Mouse (Mus musculus) heart, postnatal 14 days (tissue): ENCODE data around the gene Dock9. TPM values are rescaled to one million over a fixed set of nuclear protein-coding genes. Genes with fewer than 3 reads are reported as not detected.

Source experiments
- DNase-seq, 2 experiments: peaks; one replicate each; pipeline ENCODE4 v3.0.0; 2021 to 2022
- intact Hi-C: fragments of 180-260 bp; cut with DNase I; formaldehyde crosslinking; loops from one replicate; pipeline ENCODE4 v1.15.1; 2025
- total RNA-seq, 2 experiments: library from RNA; stranded (reverse); gene quantifications; 2 replicates each; pipeline ENCODE4 v1.2.3; 2021

The Dock9 gene
- total RNA-seq, 2 experiments from 2014 or later = 41.2 to 45.2 TPM

DNA sequence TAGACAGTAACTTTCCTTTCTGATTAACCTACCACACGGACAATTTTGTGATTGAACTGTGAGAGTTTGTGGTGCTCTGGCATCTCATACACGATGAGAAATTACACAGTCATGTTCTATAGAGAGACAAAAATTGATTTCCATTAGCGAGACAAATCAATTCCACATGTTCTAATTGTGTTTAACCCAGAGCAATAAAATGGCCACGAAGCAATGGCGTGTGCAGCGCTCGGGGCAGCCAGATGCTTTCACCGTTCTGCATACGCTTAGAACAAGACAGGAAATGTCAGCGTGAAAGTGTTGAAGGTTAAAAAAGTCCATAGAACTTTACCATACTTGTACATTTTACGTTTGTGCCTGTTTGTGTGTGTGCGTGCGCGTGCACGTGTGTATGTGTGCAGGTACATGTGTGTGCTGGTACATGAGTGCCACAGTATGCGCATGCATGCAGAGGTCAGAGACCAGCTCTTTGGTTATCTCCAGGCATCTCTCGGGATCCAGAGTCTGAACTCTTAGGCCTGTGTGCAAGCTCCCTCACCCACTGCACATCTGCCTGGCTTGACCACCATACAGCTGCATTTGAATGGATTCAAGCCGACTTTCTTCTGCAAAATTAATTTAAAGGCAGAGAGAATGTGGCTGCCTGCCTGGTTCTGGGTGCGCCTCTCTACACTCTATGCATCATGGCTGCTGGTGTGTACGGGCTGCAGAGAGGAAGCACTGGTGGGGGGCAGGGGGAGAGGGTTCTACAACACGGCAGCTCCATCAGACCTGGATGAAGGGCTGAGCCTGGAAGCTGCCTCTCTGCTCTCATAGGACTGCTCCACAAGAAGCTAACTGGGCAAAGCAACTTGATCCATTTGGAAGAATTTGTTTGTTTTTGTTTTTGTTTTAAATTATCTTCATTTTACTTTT is 241.0 kb downstream of the Dock9 start:
- intact Hi-C loops = no loop called here
- no peak for DNase-seq

DNA sequence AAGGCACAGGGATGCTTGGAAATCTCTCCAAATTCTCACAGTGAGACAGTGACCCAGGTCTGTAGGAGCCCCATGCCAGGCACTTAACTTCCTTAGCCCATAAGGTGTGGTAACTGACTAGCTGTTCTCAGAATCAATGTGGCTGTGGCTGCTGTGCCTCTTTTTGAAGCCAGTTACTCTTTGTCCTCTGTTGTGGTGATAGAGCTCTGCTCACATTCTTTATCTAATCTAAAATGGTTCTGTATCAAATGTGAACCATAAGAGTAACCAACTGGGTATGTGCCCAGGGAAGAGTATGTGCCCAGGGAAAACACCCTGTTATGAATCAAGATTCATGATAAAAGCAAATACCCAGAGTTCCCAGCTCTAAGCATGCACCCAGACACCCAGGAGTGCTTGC is 243.9 kb downstream of the Dock9 start:
- no peak for DNase-seq
- intact Hi-C loops = no loop called here

DNA sequence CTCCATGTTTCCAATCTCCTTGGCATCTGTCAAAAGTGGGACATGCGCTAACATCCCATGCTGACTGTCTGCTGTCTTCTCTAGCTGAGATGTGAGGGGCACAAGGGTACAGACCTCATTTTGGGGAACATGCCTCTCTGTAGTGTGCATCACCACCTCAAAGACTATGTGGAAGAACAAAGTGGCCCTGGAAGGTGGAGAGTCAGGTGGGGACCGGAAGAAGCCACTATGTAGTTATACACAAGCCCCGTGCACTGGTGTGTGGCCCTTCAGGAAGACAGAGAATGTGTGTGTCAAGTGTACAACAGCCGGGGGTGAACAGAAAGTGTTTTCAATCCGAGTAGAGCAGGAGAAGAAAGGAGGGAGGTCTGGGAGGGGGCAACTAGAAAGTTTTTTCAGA is 245.1 kb downstream of the Dock9 start:
- intact Hi-C loops = no loop called here
- DNase-seq = no peak

DNA sequence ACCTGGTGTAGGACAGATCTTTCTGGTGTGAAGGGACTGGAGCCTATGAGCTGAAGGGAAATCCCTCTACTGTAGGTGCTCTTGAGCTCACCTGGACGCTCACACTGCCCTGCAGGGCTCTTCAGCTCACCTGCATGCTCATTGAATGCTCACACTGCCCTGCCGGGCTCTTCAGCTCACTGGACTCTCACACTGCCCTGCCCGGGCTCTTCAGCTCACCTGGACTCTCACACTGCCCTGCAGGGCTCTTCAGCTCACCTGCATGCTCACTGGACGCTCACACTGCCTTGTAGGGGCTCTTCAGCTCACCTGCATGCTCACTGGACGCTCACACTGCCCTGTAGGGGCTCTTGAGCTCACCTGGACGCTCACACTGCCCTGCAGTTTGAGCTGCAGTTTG is 247.8 kb downstream of the Dock9 start:
- no peak for DNase-seq
- intact Hi-C loops = no loop called here

DNA sequence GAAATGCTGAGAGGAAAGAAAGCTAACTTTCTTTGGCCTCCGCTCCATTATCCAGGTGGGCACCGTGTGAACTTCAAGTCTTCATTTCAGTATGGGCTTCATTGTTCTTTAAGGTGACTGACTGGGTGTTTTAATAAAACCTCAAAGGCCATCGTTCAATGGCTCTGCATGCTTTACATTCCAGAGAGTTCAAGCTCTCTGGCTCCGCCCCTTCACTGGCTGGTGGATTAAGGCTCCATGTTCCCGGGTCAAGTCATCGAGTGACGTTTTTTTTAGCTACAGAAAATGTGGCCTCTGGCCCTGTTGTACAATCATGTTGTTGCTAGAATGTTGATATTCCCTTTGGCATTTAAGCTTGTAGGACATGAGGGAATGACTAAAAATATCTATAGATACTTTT is 249.9 kb downstream of the Dock9 start:
- intact Hi-C loops = no loop called here
- no peak for DNase-seq

DNA sequence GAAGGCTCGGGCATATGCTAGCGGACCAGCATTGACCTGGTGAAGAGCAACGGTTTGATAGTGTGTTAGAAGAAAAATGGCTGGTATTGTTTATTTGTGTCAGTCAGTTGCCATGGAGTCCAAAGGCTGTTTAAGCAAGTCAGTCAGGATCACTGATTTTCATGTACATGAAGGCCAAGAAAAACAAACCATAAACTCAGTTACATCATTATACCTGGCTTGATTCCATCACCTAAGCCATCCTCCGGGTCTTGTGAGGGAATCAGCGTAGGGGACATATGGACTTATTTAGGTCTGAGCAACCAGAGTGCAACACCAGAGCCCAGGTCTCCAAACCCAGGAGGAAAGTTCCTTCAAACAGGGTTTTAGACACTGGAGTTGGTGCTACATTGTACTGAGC is 251.0 kb downstream of the Dock9 start:
- intact Hi-C loops = no loop called here

DNA sequence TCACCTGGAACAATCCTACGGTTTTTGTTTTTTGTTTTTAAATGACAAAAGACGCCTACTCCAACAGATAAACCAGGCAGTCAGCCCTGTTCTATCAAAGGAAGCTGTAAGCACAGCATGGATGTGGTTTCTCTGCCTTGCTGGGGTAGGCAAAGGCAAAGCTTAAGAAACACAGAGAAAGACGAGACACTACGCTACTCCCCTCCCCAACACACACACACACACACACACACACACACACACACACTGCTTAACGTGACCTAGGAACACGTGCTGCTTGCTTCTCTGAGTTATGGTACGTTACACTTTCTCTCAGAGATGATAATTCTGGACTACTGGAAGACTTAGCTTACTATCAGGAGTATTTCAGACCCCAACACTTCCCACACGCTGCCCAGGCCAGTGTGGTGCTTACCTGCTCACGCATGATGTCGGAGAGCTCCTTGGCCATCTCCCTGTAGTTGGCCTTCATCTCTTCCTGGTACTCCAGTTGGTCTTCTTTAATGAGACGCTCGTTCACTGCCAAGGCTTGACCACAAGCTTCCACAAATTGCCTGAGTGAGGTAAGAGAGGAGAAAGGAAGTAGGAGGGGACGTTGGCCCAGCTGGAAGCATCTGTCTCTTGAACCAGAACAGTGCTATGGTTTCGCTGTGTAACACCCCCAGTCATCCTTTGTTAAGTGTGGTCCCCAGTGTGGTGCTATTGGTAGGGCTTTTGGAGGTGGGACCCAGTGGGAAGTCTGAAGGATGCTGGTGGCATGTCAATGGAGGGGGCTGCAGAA is 251.9 kb downstream of the Dock9 start:
- no peak for DNase-seq
- intact Hi-C loops = no loop called here

More for the DNA sequence above, 251.0 kb downstream of the Dock9 start:
- DNase-seq = no peak

DNA sequence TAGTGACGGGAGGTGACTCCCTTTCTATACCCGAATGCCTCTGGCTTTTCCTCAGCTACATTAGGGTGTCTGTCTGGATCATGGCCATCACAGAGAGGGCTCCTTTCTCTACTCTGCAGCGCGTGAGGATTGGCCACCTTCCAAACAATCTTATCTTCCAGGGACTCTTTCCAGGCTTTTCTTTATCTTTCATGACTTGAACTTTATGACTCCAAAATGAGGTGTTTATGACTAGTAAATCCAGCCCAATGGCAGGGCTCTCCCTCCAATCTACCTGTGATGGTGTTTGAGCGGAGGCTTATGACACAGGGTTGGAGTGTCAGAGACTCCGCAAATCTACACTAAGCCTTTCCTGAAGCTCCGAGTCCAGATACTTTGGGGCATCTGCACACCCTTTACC is 256.4 kb downstream of the Dock9 start:
- intact Hi-C loops = no loop called here

DNA sequence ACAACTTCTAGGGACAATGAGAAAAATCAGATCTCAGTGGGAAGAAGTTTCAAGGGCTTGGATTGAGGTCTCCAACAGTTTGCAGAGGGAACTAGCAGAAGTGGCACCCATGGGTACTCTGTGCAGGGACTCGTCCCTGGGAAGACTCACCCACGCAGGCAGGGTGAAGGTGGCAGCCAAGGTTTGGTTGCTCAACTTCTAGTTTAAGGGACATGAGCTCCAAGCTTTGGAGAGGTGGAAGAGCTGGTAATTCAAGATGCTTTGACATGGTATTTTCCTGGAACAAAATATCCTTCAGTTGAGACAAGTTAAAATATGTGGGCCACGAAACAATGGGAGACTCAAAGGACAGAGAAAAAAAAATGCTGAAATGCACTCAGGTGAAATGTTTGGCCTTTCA is 263.1 kb downstream of the Dock9 start:
- intact Hi-C loops = no loop called here
- DNase-seq = no peak

More for the DNA sequence above, 256.4 kb downstream of the Dock9 start:
- DNase-seq = no peak

DNA sequence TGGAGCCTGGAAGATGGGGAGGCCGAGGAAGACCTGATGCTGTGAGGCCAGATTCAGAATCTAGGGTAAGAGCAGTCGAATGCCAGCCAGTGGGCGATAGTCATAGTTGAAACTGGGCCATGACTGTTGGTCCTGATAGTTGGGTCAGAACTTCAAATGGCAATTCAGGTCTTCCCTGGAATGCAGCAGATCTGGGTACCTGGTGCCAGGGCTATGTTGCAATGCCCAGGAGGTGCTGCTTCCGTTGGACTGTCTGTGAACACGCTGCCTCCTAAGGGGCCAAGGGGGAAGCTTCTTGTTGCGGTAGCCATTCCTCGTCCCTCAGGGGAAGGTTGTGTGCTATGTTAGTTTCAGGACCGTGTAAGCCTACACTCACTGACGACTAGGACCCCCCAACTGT is 266.8 kb downstream of the Dock9 start:
- intact Hi-C loops = no loop called here
- DNase-seq = no peak

DNA sequence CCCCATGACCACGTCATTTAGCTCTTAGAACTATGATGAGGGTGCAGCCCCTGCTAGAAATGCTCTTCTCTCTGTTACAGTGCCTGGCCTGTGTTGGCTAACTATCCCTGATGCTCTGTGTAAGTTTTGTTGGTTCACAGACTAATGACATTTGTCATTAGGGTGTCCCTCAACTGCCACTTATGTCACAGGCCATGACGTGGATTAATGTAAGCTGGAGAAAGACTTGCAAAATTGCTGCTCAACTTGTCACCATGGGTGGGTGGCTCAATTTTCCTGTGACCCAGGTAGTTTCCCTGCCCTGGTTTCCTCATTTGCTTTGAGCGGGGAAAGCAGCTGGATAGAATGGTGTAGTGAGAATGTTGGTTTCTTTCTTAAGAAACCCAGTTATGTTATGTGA is 269.8 kb downstream of the Dock9 start:
- intact Hi-C loops = no loop called here
- DNase-seq = no peak

DNA sequence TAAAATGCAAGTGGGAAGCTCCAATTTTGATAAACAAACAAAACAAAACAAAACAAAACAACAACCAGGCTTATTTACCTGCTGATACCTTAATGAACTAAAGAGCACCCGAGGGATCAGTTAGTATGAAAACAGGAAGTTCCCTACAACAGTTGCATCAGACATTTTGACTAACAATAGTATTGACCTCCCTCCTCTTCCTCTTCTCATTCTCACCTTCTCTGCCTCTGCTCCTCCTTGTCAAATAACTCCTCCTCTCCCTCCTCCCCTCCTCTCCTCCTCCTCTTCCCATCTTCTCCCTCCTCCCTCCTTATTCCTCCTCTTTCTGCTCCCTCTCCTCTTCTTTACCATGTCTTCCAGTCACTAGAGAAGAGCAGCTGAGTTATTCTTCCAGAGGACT is 270.4 kb downstream of the Dock9 start:
- intact Hi-C loops = no loop called here
- no peak for DNase-seq

DNA sequence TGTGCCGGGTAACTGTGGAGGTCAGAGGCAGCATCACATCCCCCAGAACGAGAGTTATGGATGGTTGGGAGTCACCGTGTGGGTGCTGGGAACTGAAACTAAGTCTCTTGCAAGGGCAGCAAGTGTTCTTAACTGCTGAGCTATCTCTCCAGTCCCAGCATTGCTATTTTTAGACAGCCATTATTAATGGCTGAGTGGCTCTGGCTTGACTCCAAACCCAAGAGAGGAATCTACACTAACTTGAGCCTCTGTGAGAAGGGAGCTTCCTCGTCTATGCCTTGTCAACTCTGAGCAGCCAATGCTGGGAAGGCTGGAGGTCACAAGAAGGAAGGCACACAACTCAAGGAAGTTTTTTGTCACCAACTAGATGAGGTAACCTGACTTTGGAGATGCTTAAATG is 275.9 kb downstream of the Dock9 start:
- peak; percentile 11 to 56 for DNase-seq
- intact Hi-C loops = no loop called here

DNA sequence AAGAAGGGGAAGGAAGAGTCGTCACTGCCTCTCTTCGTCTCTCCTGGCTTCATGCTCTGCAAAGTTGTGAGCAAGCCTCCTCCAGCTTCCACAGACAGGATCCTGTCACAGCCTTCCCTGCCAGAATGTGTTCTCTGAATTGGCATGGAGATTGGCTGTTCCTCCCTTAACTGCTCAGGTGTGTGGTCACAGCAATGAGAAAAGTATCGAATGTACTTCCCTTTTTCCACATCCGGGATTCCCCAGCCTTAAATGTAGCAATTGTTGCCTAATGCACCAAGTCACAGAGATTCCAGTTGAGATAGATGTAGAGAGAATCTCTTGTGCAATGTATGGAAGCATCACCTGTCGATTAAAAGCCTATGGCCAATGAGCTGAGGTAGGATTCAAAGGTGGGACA is 280.8 kb downstream of the Dock9 start:
- intact Hi-C loops = no loop called here
- no peak for DNase-seq

DNA sequence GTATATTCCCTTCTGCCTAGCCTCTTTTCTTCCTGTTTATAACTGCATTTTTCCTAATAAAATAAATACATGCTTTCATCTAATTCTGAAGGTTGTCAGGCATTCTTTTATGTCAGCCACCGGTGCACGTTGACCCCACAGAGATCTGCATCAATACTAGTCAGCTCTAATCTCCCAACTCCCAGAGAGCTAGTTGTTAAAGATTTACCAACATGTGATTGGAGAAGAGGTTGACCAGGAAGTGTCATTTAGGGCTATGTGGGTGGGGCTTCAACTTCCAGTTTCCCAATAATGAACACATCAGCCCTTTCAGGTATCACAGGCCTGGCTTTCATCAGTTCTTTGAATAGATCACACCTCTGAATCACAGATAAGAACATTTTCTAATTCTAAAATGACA is 288.7 kb downstream of the Dock9 start:
- intact Hi-C loops = no loop called here
- no peak for DNase-seq

DNA sequence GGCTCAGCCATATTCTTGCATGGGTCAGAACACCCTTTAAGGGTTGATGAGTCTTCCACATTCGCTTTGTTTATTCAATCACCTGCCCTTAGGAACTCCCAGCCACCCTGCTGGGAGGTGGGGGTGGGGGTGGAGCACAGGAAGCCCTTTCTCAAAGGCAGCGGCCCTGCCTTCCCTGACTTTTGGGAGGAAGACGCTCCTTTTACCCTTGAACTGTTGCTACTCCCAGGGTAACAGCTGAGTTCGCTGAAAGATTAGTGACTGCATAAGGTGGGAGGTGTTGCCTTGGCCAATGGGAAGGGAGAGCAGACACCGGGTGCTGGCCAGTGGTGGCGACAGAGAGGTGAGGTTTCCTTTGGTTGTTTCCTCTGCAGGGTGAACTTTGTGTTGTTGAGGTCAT is 291.3 kb downstream of the Dock9 start:
- DNase-seq = no peak
- intact Hi-C loops = no loop called here

DNA sequence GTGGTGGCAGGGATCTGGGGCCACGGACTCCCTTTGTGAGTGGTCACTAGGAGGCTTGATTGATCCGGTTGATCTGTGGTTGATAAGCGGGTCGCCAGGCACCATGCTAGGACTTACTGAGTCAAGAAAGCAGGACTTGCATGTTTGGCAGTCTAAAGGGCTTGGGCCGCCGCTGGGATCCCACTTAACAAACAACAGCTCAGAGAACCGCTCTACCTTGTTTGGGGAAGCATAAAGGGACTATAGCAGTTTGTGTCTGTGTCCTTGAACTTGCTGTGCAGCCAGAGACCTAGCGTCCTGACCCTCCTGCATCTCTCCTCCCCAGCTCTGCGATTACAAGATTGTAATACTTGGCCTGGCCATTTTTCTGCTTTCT is 292.2 kb downstream of the Dock9 start:
- intact Hi-C loops = no loop called here
- no peak for DNase-seq

DNA sequence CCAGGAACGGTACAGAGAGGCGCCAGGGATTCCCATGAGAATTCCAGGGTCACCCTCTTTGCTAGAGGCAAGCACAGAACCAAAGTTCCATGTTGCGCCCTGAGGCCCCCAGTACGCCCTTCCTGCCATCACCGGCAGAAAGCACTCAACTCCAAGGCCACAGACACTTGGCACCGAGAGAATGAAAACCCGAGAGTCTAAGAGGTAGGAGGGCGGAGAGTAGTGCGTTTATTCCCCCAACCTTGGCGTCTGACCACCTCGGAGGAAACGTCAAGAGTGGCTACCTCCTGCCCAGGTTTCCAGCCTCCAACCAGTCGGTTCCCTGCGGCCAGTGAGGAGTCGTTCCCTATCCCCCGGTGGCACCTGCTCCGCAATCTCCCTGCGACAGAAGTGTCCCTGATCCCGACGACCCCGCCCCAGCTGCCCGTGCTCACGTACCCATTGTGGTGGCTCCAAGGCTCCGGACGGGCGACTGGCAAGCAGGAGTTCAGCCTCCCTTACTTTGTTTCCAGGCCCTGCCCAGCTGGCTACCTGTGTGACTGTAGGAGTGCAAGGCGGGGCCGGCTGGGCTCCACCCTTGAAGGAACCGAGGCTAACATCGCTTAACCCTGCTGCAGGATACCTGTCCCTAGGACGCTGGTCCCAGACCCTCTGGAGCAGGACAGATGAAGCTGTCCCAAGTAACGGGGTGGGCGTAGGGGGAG is 292.7 kb downstream of the Dock9 start, which contains the start of gene Slc15a1:
TSS of gene Slc15a1 (minus strand) at position 472 of the 704 bp plus-strand sequence.
- DNase-seq = no peak
- intact Hi-C loops = no loop called here

DNA sequence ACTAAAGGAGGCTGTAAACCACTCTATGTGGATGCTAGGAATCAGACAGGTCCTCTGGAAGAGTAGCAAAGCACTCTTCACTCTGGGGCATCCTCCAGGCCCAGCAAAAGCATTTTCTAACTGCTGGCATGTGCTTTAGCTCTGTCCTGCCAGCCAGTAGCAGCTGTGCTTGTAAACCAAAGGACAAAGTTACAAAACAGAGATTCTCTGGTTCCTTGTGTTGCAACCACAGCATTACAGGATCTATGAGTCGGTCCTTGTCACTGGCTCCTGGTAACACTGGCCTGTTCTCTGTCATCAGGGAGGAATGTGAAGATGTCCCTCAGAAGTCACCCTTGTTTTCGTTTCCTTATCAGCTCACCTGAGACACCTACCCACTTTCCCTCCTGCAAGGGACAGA is 297.1 kb downstream of the Dock9 start:
- intact Hi-C loops = no loop called here
- no peak for DNase-seq

DNA sequence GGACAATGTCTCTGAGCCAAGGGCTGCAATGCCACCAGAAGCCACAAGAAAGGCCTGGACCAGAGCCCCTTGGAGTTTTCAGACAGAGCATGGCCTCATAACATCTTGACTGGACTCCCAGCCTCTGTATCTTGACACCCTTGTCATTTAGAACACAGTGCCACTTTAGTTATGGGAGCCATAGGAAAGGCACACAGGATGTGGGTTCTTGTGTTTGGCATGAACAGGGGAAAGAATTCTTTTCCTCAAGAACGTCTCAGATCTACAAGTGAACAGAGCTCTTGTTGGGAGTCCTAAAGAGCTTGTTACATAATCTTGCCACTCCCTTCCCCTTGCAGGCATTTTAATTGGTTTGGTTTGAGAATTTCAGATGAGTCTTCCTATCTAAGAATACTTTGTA is 297.9 kb downstream of the Dock9 start:
- no peak for DNase-seq
- intact Hi-C loops = no loop called here

DNA sequence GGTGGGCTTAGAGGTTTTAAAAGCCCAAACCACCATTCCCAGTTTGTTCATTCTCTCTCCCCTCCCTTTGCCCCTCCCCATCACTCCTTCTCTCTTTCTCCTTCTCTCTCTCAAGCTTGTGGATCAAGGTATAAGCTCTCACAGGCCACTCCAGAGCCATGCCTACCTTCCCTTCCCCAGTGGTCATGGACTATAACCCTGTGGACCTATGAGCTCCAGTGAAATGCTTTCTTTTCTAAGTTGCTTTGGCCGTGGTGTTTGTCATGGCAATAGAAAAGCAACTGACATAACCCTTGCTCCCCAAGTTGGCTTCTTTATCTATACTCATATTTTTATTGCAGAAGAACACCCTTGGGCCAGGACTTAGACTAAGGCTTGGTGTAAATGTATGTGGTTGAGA is 299.8 kb downstream of the Dock9 start:
- intact Hi-C loops = no loop called here
- no peak for DNase-seq
